Mouse (Mus musculus) urinary bladder, adult 18-20 months (tissue): ENCODE data around the gene Ubr3.

Experiments
- DNase-seq, 2 experiments: peaks; one replicate each; pipeline ENCODE4 v3.0.0; 2022; ENCODE audit warnings: low spot score in 2 of 2, mixed read lengths in 2 of 2

The Ubr3 gene

DNA sequence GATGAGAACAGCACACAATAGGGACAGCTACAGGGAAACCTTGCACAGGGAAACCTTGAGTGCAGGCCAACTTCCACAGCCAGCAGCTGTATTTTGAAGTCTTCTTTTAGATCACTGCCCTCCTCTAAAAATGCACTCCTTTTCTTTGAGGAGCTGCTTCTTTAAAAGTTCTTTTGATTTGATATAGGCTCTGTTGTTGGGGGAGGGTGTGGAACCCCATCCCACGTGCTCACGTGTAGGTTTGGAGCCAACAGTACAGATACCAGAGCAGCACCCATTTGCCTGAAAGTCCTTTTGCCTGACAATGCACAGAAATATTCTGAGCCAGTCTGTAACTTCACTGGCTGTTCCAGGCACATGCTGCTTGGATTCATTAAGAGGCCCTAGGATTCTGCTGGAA lies 134.4 kb downstream of the Ubr3 start:
- no peak for DNase-seq

DNA sequence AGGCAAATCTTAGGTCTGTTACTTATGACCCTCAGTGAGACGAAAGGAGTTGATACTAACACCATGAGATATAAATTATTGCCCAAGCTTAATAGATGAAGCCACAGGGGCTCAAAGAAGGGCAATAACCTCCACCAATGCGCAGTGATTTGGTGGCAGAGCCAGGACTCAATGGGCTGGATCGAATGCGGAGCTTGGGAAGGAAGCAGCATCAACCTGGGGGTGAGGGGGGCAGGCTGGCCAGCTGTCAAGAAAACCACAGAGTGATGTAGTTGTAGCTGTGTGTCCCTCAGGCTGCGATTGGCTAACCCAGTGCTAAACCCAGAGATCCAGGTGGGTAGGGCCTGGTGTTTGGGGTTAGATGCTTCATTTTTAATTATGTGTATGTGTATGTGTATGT lies 137.8 kb downstream of the Ubr3 start:
- no peak for DNase-seq

DNA sequence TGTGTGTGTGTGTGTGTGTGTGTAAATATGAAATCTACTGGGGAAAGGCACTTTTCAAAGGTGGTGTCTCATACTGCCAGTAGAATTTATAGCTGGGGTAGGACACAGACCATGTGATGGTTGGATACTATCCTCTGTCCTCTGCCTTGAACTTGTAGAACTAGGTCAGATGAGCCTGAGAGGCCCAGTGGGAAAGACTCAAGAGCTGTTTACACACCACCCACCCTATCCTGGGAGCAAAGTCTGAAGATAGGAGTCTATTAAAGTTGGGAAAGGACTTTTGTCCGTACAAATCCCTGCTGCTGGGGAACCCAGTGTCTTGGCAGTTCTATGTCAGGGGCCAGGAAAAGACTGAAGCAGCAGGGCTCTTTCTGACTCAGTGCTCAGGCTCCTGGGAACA lies 138.3 kb downstream of the Ubr3 start:
- no peak for DNase-seq

DNA sequence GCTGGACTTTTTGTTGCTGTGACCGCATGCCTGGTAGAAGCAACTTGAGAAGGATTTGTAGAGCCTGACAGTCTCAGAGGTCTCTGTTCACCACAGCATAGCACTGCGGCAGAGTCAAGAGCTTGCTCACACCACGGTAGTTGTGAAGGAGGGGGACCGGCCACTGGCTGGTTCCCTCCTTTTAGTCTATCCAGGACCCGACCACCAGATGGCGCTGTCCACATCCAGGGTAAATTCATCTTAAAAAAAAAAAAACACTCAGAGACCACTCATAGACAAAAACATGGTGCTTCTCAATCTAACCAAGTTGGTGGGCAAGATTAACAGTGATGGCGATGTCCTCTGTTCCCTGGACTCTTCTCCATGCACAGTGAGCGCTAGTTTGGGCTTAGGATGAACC lies 140.2 kb downstream of the Ubr3 start:
- DNase-seq: peak in 1 of 2 experiments; percentile 26

DNA sequence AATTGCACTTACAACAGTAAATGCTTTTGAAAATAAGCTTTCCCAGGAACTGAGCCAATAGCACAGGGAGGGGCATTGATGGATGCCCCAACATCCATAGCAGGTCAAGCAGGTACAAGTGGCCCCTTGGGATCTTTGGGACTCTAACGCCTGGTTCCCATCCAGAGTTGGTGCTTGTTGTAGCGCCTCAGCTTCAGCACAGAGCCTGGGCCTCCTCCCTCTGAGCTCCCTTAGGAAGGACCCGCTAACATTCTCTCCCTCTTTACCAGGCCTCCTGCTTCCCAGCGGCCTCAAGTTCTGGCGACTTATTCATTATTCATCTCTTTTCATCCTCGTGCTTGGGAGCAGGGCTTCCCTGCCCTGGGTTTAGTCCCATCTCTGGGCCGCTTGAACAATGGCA lies 141.7 kb downstream of the Ubr3 start, which contains the start of gene Myo3b:
TSS of gene Myo3b (plus strand) at position 375 of the 400 bp plus-strand sequence.
- DNase-seq: no peak

DNA sequence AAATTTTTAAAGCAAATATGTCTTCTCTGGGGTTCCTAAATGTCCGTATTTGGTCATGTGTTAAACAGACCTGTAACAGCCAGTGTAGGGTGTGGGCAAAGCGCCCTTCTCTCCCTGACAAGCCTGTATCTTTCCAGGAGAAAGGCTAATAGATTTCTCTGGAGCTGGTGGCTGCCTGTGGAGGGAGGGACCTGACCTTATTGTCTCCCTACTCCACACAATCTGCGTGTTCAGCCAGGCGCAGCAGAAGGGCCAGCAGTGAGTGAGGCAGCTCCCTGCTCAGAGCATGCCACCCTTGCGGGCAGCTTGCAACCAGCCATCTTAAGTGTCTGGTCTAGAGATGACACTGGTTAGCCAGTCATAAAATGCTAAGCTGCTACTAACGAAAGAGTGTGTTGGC lies 147.4 kb downstream of the Ubr3 start:
- DNase-seq: no peak

DNA sequence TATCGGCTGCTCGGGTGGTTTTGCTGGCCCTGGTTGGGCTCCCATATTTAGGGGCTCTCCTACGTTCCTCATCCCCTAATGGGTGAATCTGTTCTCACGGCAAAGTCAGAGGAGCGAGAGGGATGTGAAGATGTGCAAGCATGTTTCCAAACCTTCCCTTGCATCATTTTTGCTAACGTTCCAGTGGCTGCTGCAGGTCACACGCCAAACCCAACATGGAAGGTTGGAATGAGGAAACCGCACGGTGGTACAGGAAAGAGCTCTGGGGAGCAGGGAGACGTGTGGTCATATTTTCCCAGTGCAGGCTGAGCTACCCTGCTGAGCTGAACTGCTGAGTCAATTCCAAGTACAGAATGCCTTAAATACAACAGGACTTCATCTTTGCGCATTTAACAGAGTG lies 150.8 kb downstream of the Ubr3 start:
- no peak for DNase-seq

DNA sequence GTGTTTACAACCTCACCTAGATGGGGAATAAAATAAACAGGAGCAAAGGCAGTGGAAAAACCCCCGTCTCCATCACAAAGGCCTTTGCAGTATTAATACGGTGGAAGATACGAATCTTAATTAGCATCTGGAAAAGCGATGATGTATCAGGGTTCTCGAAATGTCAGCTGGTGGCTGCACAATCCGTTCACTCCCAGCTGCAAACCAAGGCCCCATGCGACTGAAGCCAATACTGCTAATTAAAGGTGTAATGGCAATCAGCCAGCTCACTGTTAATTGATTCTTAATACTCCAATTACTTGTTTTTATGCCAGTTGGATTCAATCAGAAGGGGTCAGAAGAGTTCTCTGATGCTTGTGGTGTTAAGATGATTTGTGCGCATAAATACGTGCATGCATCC lies 156.8 kb downstream of the Ubr3 start:
- DNase-seq: no peak

DNA sequence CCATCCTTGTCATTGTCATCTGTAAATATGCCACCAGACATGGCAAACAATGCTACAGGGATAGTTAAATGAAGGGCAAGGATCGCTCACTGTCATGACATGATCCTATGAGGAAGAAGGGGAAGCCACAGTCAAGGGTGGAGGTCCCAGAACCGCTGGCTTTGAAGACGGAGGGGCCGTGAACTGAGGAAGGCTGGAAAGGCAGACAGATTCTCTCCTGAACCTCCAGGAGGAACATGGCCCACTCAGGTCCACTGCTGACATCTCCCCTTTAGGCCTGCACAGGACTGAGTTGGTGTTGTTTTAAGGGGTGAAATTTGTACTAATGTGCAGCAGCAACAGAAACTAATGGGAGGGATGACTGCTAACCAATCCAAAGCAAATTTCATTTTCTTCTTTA lies 161.2 kb downstream of the Ubr3 start:
- no peak for DNase-seq

DNA sequence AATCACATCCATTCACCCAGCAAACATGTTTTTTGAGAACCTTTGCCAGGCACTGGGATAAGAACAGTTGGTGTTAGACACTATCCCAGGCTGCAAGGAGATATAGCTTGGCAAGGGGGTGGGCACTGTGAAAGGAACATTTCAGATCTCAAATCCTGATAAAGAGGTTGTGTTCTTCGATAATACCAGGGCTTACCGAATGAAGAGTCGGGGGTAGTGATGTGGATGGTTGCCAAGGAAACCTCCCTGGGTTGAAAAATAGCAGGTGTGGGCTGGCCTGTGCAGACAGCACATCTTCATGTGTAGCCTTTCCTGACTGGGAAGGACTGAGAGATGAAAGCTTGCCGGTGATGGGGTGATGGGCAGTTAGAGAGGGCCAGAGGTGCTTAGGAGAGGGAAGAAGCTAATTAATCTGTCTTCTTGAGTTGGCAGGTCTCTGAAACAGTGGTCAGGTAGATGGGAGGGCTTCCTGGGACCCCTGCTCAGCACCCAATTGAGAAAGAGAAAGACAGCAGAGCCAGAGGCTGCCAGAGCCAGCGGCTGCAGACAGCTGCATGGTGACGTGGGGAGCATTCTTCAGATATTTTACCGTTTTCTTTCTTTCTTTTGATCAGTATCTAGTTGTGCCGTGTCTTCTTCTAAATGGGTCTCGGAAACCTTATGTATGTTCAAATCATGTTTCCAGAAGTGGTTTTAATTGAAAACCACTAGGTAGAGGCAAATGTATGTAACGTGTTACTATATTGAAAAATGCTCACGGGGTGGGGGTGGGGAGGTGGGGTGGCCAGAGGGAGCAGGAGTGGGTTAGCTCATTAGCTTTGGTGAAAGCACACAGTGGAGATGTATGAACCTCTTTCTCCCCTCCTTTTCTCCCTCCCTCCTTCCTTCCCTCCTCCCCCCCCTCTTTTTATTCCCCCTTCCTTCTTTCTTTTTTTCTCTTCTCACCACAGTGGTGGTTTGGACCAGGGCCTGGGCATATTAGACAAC lies 163.6 kb downstream of the Ubr3 start:
- DNase-seq: no peak

DNA sequence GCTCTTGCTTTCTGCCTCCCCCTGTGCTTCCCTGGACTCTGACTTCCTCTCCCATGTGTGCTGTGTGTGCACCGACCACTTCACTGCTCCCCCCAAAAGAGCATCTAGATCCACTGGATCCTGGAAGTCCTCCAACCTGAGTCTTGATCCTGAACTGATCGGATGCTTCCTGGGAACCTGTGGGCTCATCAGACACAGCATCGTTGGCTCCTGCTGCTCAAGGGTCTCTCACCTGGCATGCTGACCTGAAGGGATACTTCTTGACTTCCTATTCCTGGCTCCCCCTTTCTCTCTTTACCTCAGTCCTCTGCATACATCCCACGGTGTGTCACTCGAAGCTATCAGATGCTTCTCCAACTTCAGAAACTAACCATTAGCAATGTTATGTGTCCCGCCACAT lies 168.1 kb downstream of the Ubr3 start:
- DNase-seq: no peak

DNA sequence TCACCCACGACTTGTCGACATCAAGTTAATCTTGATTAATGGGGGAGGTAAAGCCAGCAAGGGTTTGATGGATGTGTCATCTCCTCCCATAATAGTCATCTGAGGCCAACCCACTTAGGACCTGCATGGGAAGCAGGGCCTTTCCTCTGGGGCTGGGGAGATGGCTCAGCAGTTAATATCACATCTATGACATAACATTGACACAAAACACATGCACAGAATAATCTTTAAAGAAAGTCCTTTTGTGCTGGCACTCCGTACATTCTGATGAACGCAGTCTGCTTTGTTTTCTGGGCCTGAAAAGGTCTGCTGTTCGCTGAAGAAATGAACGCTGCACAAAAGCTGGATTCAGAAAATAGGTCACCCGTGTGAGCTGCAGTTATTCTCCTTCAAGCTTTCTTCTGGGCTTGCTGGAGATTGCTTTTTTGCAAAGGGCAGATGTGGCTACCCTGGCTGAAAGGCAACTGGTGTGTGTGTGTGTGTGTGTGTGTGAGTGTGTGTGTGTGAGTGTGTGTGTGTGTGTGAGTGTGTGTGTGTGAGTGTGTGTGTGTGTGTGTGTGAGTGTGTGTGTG lies 168.8 kb downstream of the Ubr3 start:
- DNase-seq: no peak

DNA sequence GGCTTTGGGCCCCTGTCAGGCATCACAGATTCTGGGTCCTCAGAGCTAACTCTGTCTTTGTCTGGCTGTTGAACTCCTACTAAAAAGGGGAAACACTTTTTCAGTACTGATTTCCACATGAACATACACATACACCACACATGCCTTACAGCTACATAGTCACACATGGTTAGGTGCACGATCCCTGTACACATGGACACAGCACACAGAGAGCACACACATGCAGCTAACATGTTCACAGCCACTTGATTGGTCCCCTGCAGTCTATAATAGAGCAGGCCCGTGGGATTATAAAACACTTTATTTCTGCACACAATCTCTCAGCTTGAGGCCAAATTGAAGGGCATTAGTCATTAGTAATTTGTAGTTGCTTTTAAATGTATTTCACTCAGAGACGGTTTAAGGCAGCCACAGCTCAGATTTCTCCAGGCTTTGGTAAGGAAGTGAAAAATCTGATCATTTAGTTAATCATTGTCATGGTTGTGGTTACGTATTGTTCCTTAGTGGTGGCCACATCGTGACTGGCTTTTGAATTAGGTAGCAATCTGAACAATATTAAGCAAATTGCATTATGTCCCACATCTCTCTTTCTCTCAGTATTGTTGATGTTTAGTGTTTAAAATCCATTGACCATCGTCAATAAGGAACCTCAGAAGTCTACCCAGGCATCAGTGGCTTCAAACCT lies 169.4 kb downstream of the Ubr3 start:
- DNase-seq: no peak

DNA sequence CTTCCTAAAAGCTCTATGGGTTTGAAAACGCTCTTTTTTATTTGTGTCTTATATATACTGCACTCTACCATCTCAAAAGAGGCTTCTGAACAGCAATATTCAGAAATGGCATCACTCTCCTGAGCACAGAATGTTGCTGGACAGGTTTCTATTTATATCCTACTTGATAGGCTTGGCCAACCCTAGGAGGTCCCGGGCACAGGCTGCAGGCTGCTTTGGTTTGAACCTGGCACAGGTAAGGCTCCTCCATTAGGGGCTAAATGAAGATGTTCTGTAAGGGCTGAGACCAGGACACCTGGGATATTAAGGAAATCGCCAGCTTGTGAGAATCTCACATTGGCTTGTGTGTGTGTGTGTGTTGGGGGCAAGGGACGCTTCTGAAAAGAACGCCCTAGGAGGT lies 172.8 kb downstream of the Ubr3 start:
- no peak for DNase-seq
